Mouse (Mus musculus) midbrain, embryonic 11.5 days (tissue): ENCODE results near the gene Gpr162. TPM values are rescaled to one million over a fixed set of nuclear protein-coding genes. Genes with fewer than 3 reads are reported as not detected.
A peak's percentile ranks its signal among the peaks of the same experiment; 100 is the strongest.

Experiments used
- ATAC-seq: fragments of 200-750 bp; cut with Nextera tagmentation; 2 replicates; pipeline ENCODE4 v1.8.0; 2017; ENCODE audit warnings: moderate TSS enrichment, moderate library complexity; ENCODE audit not compliant: low FRiP score
- DNase-seq: peaks from one replicate; pipeline ENCODE4 v3.0.0; 2015; ENCODE audit warnings: low spot score; ENCODE audit errors: missing footprints
- H3K27ac ChIP-seq: fragments of 300-500 bp; sonication (generic); 2 replicates; pipeline ENCODE4 v1.5.1; 2014; ENCODE audit warnings: low read depth, low read length
- H3K27me3 ChIP-seq: fragments of 300-500 bp; sonication (generic); 2 replicates; pipeline ENCODE4 v1.6.1; 2014; ENCODE audit warnings: mild to moderate bottlenecking, low read length, moderate library complexity, mixed read lengths; ENCODE audit not compliant: control insufficient read depth, insufficient read depth
- H3K36me3 ChIP-seq: fragments of 300-500 bp; sonication (generic); 2 replicates; pipeline ENCODE4 v1.6.1; 2014; ENCODE audit warnings: mild to moderate bottlenecking, low read length, moderate library complexity, mixed read lengths; ENCODE audit not compliant: control insufficient read depth, insufficient read depth
- H3K4me1 ChIP-seq: fragments of 300-500 bp; sonication (generic); 2 replicates; pipeline ENCODE4 v1.6.1; 2014; ENCODE audit warnings: low read length; ENCODE audit not compliant: control insufficient read depth, insufficient read depth
- H3K4me2 ChIP-seq: fragments of 300-500 bp; sonication (generic); 2 replicates; pipeline ENCODE4 v1.6.1; 2014; ENCODE audit warnings: mild to moderate bottlenecking, moderate library complexity
- H3K4me3 ChIP-seq: fragments of 300-500 bp; sonication (generic); 2 replicates; pipeline ENCODE4 v1.5.1; 2014; ENCODE audit warnings: low read depth, low read length
- H3K9ac ChIP-seq: fragments of 300-500 bp; sonication (generic); 2 replicates; pipeline ENCODE4 v1.6.1; 2014; ENCODE audit warnings: low read length
- H3K9me3 ChIP-seq: fragments of 300-500 bp; sonication (generic); 2 replicates; pipeline ENCODE4 v1.6.1; 2016; ENCODE audit warnings: low read length; ENCODE audit not compliant: control insufficient read depth
- WGBS: fragments of 180-500 bp; shearing (Covaris S2); extraction: QIAGEN DNeasy Blood & Tissue Kit; methylation state at CpG from one replicate; pipeline ENCODE4 v1.1.7; 2014; 5-methylcytosine and 5-hydroxymethylcytosine counted together
- polyA plus RNA-seq: library from polyadenylated mRNA; unstranded; fragments of >200 nt; fragmentation: Nextera tagmentation; extraction: Ambion mirVana; gene quantifications from 2 replicates; pipeline ENCODE4 v1.2.1, GENCODE M21; 2014

The Gpr162 gene
- polyA plus RNA-seq, 1 experiment from 2014 or later, result 2.1 TPM

GRCm38 (mm10) chr6:124862406-124863124 is 1.2 kb downstream of the Gpr162 start:
- Histone ChIP-seq H3K36me3 (no peaks in the 10 kb centered on the region), H3K9ac (peak overlapping the region; percentile 82), H3K27ac (no peak overlapping the region; the same call in 1 of the 2 replicates), H3K4me1 (peaks cover 35% of the 10 kb centered on the region), H3K4me3 (peak overlapping the region; percentile 53), H3K4me2 (peak overlapping the region; percentile 85), H3K9me3 (no peaks in the 10 kb centered on the region), H3K27me3 (peaks cover 5% of the 10 kb centered on the region; the same call in 1 of the 2 replicates)
- 0 out of 2 replicates have a peak, but pooled peaks have one; percentile 0 for ATAC-seq
- DNase-seq, result peak; percentile 91
- 11% methylated on average over 8 of the region's 8 CpGs for WGBS

- Histone ChIP-seq H3K4me1 (peaks cover 35% of the 10 kb centered on the region), H3K27ac (no peak overlapping the region)
- 28% methylated on average over 3 of the region's 3 CpGs for WGBS
These were observed 2.0 kb downstream of the Gpr162 start for GRCm38 (mm10) chr6:124861802-124862201.

GRCm38 (mm10) chr6:124861266-124861665 is 2.5 kb downstream of the Gpr162 start:
- no peaks in the 10 kb centered on the region for H3K36me3 ChIP-seq
- no peak overlapping the region for H3K4me3 ChIP-seq
- H3K9ac ChIP-seq, result no peak overlapping the region
- H3K4me2 ChIP-seq, result peak overlapping the region; percentile 17; the same call in 1 of the 2 replicates
- no peak overlapping the region for H3K27ac ChIP-seq
- peaks cover 5% of the 10 kb centered on the region; the same call in 1 of the 2 replicates for H3K27me3 ChIP-seq
- WGBS, result 80% methylated on average over 19 of the region's 19 CpGs
- DNase-seq (no peak), ATAC-seq (no peak)
- peaks cover 38% of the 10 kb centered on the region for H3K4me1 ChIP-seq
- no peaks in the 10 kb centered on the region for H3K9me3 ChIP-seq

More at GRCm38 (mm10) chr6:124861802-124862201, 2.0 kb downstream of the Gpr162 start:
- H3K9ac ChIP-seq, result no peak overlapping the region
- H3K27me3 ChIP-seq, result peaks cover 5% of the 10 kb centered on the region; the same call in 1 of the 2 replicates
- H3K4me3 ChIP-seq, result no peak overlapping the region
- H3K36me3 ChIP-seq, result no peaks in the 10 kb centered on the region
- no peak for ATAC-seq
- no peak for DNase-seq
- peak overlapping the region; percentile 85; the same call in 1 of the 2 replicates for H3K4me2 ChIP-seq
- H3K9me3 ChIP-seq, result no peaks in the 10 kb centered on the region

GRCm38 (mm10) chr6:124860511-124860910 is 3.3 kb downstream of the Gpr162 start:
- H3K4me1 ChIP-seq, result peaks cover 39% of the 10 kb centered on the region
- H3K4me2 ChIP-seq, result no peak overlapping the region
- 81% methylated on average over 9 of the region's 9 CpGs for WGBS
- H3K9ac ChIP-seq, result peak overlapping the region; percentile 47
- no peak overlapping the region for H3K27ac ChIP-seq
- DNase-seq (no peak), ATAC-seq (no peak)
- H3K9me3 ChIP-seq, result no peaks in the 10 kb centered on the region
- peaks cover 3% of the 10 kb centered on the region; the same call in 1 of the 2 replicates for H3K27me3 ChIP-seq
- H3K36me3 ChIP-seq, result no peaks in the 10 kb centered on the region
- no peak overlapping the region for H3K4me3 ChIP-seq

- H3K27me3 ChIP-seq, result peaks cover 3% of the 10 kb centered on the region; the same call in 1 of the 2 replicates
- peak overlapping the region; percentile 47 for H3K9ac ChIP-seq
- H3K9me3 ChIP-seq, result no peaks in the 10 kb centered on the region
- H3K4me1 ChIP-seq, result peaks cover 39% of the 10 kb centered on the region
- no peak overlapping the region for H3K4me3 ChIP-seq
- no peak overlapping the region; the same call in 1 of the 2 replicates for H3K27ac ChIP-seq
- WGBS, result 10% methylated on average over 12 of the region's 12 CpGs
- ATAC-seq (peak; percentile 14), DNase-seq (peak; percentile 99)
- no peaks in the 10 kb centered on the region for H3K36me3 ChIP-seq
- H3K4me2 ChIP-seq, result peak overlapping the region; percentile 6; the same call in 1 of the 2 replicates
These were observed 4.1 kb downstream of the Gpr162 start for GRCm38 (mm10) chr6:124859725-124860124.

GRCm38 (mm10) chr6:124858561-124859318 is 5.0 kb downstream of the Gpr162 start:
- no peak overlapping the region for H3K27ac ChIP-seq
- no peak overlapping the region for H3K9ac ChIP-seq
- H3K9me3 ChIP-seq, result no peaks in the 10 kb centered on the region
- H3K36me3 ChIP-seq, result no peaks in the 10 kb centered on the region
- ATAC-seq (no peak), DNase-seq (no peak)
- WGBS, result 79% methylated on average over 28 of the region's 28 CpGs
- peaks cover 3% of the 10 kb centered on the region; the same call in 1 of the 2 replicates for H3K27me3 ChIP-seq
- H3K4me1 ChIP-seq, result peaks cover 35% of the 10 kb centered on the region
- no peak overlapping the region; the same call in 1 of the 2 replicates for H3K4me2 ChIP-seq
- no peak overlapping the region for H3K4me3 ChIP-seq

- no peak overlapping the region for H3K27ac ChIP-seq
- peaks cover 32% of the 10 kb centered on the region for H3K4me1 ChIP-seq
These were observed 5.8 kb downstream of the Gpr162 start for GRCm38 (mm10) chr6:124857840-124858530.

GRCm38 (mm10) chr6:124856916-124857839 is 6.6 kb downstream of the Gpr162 start, which contains the start of gene P3h3:
Gene P3h3, minus strand, starts transcription at chr6:124857752.
- Histone ChIP-seq H3K27ac (peak within 1 kb of the TSS; percentile 82), H3K9me3 (no peaks in the 10 kb centered on the region), H3K27me3 (peaks cover 3% of the 10 kb centered on the region; the same call in 1 of the 2 replicates), H3K4me3 (peak within 1 kb of the TSS; percentile 71), H3K4me2 (peak within 1 kb of the TSS; percentile 67), H3K36me3 (no peaks in the 10 kb centered on the region), H3K9ac (peak within 1 kb of the TSS; percentile 94), H3K4me1 (peaks cover 26% of the 10 kb centered on the region)
- WGBS, result under 1% methylated on average over 70 of the region's 86 CpGs
- DNase-seq (peak; percentile 97), ATAC-seq (peak; percentile 88)

More at GRCm38 (mm10) chr6:124857840-124858530, 5.8 kb downstream of the Gpr162 start:
- H3K9me3 ChIP-seq, result no peaks in the 10 kb centered on the region
- DNase-seq (no peak), ATAC-seq (no peak)
- peaks cover 3% of the 10 kb centered on the region; the same call in 1 of the 2 replicates for H3K27me3 ChIP-seq
- peak overlapping the region; percentile 71 for H3K4me3 ChIP-seq
- no peaks in the 10 kb centered on the region for H3K36me3 ChIP-seq
- WGBS, result 25% methylated on average over 26 of the region's 26 CpGs
- H3K4me2 ChIP-seq, result peak overlapping the region; percentile 67
- peak overlapping the region; percentile 94 for H3K9ac ChIP-seq
